Mouse (Mus musculus): ENCODE data around the gene Gpd2. TPM values are rescaled to one million over a fixed set of nuclear protein-coding genes. Genes with fewer than 3 reads are reported as not detected.

Gpd2 gene
- polyA plus RNA-seq, 1 experiment from 2014 or later, result 15.3 TPM

GRCm38 (mm10) chr2:57232328-57232727, 5.1 kb upstream of the Gpd2 start:
- no peak overlapping the region for H3K9ac ChIP-seq
- no peak overlapping the region for H3K4me2 ChIP-seq
- H3K36me3 ChIP-seq, result no peaks in the 10 kb centered on the region
- H3K27ac ChIP-seq, result no peak overlapping the region
- peaks cover 14% of the 10 kb centered on the region; the same call in 1 of the 2 replicates for H3K27me3 ChIP-seq
- WGBS, result 91% methylated on average over 8 of the region's 8 CpGs
- ATAC-seq (ENCODE audit: low FRiP score), result no peak
- no peaks in the 10 kb centered on the region for H3K9me3 ChIP-seq
- H3K4me1 ChIP-seq (replicated peaks), result peaks cover 4% of the 10 kb centered on the region; the same call in 1 of the 2 replicates
- no peak overlapping the region for H3K4me3 ChIP-seq

- Histone ChIP-seq H3K9ac (no peak overlapping the region), H3K4me1 (replicated peaks) (peaks cover 13% of the 10 kb centered on the region), H3K27me3 (peaks cover 25% of the 10 kb centered on the region), H3K27ac (no peak overlapping the region), H3K4me2 (no peak overlapping the region), H3K9me3 (no peaks in the 10 kb centered on the region), H3K4me3 (no peak overlapping the region), H3K36me3 (no peaks in the 10 kb centered on the region)
- no peak for ATAC-seq (ENCODE audit: low FRiP score)
- WGBS, result 89% methylated on average over 2 of the region's 2 CpGs
Measured at GRCm38 (mm10) chr2:57236246-57236645, 1.2 kb upstream of the Gpd2 start.

- WGBS, result 41% methylated on average over 6 of the region's 6 CpGs
- ATAC-seq (ENCODE audit: low FRiP score), result no peak
- Histone ChIP-seq H3K27me3 (peaks cover 25% of the 10 kb centered on the region), H3K4me3 (peak overlapping the region; percentile 80), H3K4me1 (replicated peaks) (peaks cover 13% of the 10 kb centered on the region), H3K36me3 (no peaks in the 10 kb centered on the region), H3K9me3 (no peaks in the 10 kb centered on the region), H3K27ac (no peak overlapping the region), H3K9ac (no peak overlapping the region), H3K4me2 (peak overlapping the region; percentile 97)
Measured at GRCm38 (mm10) chr2:57237026-57237425, 409 bp upstream of the Gpd2 start.

- Histone ChIP-seq H3K9ac (peak overlapping the region; percentile 80), H3K27me3 (peaks cover 25% of the 10 kb centered on the region), H3K4me1 (replicated peaks) (peaks cover 13% of the 10 kb centered on the region), H3K27ac (peak overlapping the region; percentile 58), H3K4me3 (peak overlapping the region; percentile 80), H3K9me3 (no peaks in the 10 kb centered on the region), H3K36me3 (no peaks in the 10 kb centered on the region), H3K4me2 (peak overlapping the region; percentile 97)
- WGBS, result 0% methylated on average over 64 of the region's 69 CpGs
- peak; percentile 84 for ATAC-seq (ENCODE audit: low FRiP score)
Measured at GRCm38 (mm10) chr2:57237920-57238613, 632 bp downstream of the Gpd2 start.

GRCm38 (mm10) chr2:57238614-57239165, 1.3 kb downstream of the Gpd2 start:
- peaks cover 25% of the 10 kb centered on the region for H3K27me3 ChIP-seq
- H3K4me3 ChIP-seq, result peak overlapping the region; percentile 80
- no peaks in the 10 kb centered on the region for H3K9me3 ChIP-seq
- peak overlapping the region; percentile 80 for H3K9ac ChIP-seq
- no peak for ATAC-seq (ENCODE audit: low FRiP score)
- peaks cover 13% of the 10 kb centered on the region for H3K4me1 ChIP-seq (replicated peaks)
- H3K4me2 ChIP-seq, result peak overlapping the region; percentile 97
- no peaks in the 10 kb centered on the region for H3K36me3 ChIP-seq
- 3% methylated on average over 17 of the region's 17 CpGs for WGBS
- H3K27ac ChIP-seq, result no peak overlapping the region

GRCm38 (mm10) chr2:57239356-57239755, 1.9 kb downstream of the Gpd2 start:
- H3K36me3 ChIP-seq, result no peaks in the 10 kb centered on the region
- no peak overlapping the region for H3K4me2 ChIP-seq

GRCm38 (mm10) chr2:57243987-57244386, 6.6 kb downstream of the Gpd2 start:
- Histone ChIP-seq H3K4me3 (no peak overlapping the region), H3K36me3 (no peaks in the 10 kb centered on the region), H3K27ac (no peak overlapping the region), H3K9ac (no peak overlapping the region), H3K4me2 (no peak overlapping the region), H3K9me3 (no peaks in the 10 kb centered on the region), H3K27me3 (peaks cover 8% of the 10 kb centered on the region), H3K4me1 (replicated peaks) (0 out of 2 replicates have a peak, but pooled peaks cover under 1% of the 10 kb centered on the region)
- no peak for ATAC-seq (ENCODE audit: low FRiP score)
- WGBS, result 46% methylated on average over 5 of the region's 5 CpGs

More at GRCm38 (mm10) chr2:57239356-57239755, 1.9 kb downstream of the Gpd2 start:
- Histone ChIP-seq H3K4me3 (no peak overlapping the region), H3K27ac (no peak overlapping the region), H3K4me1 (replicated peaks) (peaks cover 13% of the 10 kb centered on the region), H3K9me3 (no peaks in the 10 kb centered on the region), H3K27me3 (peaks cover 25% of the 10 kb centered on the region), H3K9ac (no peak overlapping the region)
- ATAC-seq (ENCODE audit: low FRiP score), result no peak
- 11% methylated on average over 2 of the region's 2 CpGs for WGBS

- H3K9me3 ChIP-seq, result no peaks in the 10 kb centered on the region
- no peak overlapping the region for H3K4me2 ChIP-seq
- no peaks in the 10 kb centered on the region for H3K36me3 ChIP-seq
- H3K4me3 ChIP-seq, result no peak overlapping the region
- no peaks in the 10 kb centered on the region for H3K27me3 ChIP-seq
- H3K9ac ChIP-seq, result no peak overlapping the region
- ATAC-seq (ENCODE audit: low FRiP score), result no peak
- WGBS, result 93% methylated on average over 6 of the region's 6 CpGs
- no peaks in the 10 kb centered on the region for H3K4me1 ChIP-seq (replicated peaks)
- no peak overlapping the region for H3K27ac ChIP-seq
Measured at GRCm38 (mm10) chr2:57245721-57246328, 8.4 kb downstream of the Gpd2 start.

- Histone ChIP-seq H3K27me3 (no peaks in the 10 kb centered on the region), H3K36me3 (no peaks in the 10 kb centered on the region), H3K4me1 (replicated peaks) (no peaks in the 10 kb centered on the region), H3K4me2 (no peak overlapping the region), H3K9ac (no peak overlapping the region), H3K27ac (no peak overlapping the region), H3K4me3 (no peak overlapping the region), H3K9me3 (no peaks in the 10 kb centered on the region)
- ATAC-seq (ENCODE audit: low FRiP score), result no peak
- 91% methylated on average over 3 of the region's 3 CpGs for WGBS
Measured at GRCm38 (mm10) chr2:57250113-57250512, 12.7 kb downstream of the Gpd2 start.

GRCm38 (mm10) chr2:57251636-57252317, 14.3 kb downstream of the Gpd2 start:
- H3K27me3 ChIP-seq, result no peaks in the 10 kb centered on the region
- H3K9ac ChIP-seq, result no peak overlapping the region
- ATAC-seq (ENCODE audit: low FRiP score), result no peak
- H3K9me3 ChIP-seq, result no peaks in the 10 kb centered on the region
- peaks cover 12% of the 10 kb centered on the region for H3K4me1 ChIP-seq (replicated peaks)
- H3K27ac ChIP-seq, result no peak overlapping the region
- no peaks in the 10 kb centered on the region for H3K36me3 ChIP-seq
- no peak overlapping the region for H3K4me3 ChIP-seq
- H3K4me2 ChIP-seq, result no peak overlapping the region
- 91% methylated on average over 13 of the region's 13 CpGs for WGBS

- Histone ChIP-seq H3K4me3 (no peak overlapping the region), H3K36me3 (no peaks in the 10 kb centered on the region), H3K9ac (no peak overlapping the region), H3K27ac (no peak overlapping the region), H3K4me1 (replicated peaks) (peaks cover 12% of the 10 kb centered on the region), H3K9me3 (no peaks in the 10 kb centered on the region), H3K27me3 (no peaks in the 10 kb centered on the region), H3K4me2 (no peak overlapping the region)
- WGBS, result 87% methylated on average over 10 of the region's 10 CpGs
- ATAC-seq (ENCODE audit: low FRiP score), result no peak
Measured at GRCm38 (mm10) chr2:57252542-57253301, 15.3 kb downstream of the Gpd2 start.

GRCm38 (mm10) chr2:57254267-57254666, 16.8 kb downstream of the Gpd2 start:
- Histone ChIP-seq H3K4me2 (no peak overlapping the region), H3K9me3 (no peaks in the 10 kb centered on the region), H3K27me3 (no peaks in the 10 kb centered on the region), H3K27ac (no peak overlapping the region), H3K4me3 (no peak overlapping the region), H3K4me1 (replicated peaks) (peaks cover 12% of the 10 kb centered on the region), H3K9ac (no peak overlapping the region), H3K36me3 (no peaks in the 10 kb centered on the region)
- no peak for ATAC-seq (ENCODE audit: low FRiP score)
- 86% methylated on average over 4 of the region's 4 CpGs for WGBS
